In genomic region chr1:173913256-173913791, GRCm38 (mm10) we compare ENCODE assay signal across 5 mouse cellular contexts. TPM values are rescaled to one million over a fixed set of nuclear protein-coding genes. Genes with fewer than 3 reads are reported as not detected.
"Had no signal": no experiment of that assay in that cellular context is flagged by ENCODE, and none has a peak within 500 bp of the region (broad histone marks: within the 10 kb centered on the region; RNA-seq: fewer than 3 reads in every experiment).

No protein-coding gene starts in this region.

RNA-seq across cellular contexts. Expression of gene Ifi211, which starts 0.5 kb away (rescaled TPM):
- total RNA-seq: layer of hippocampus, postnatal 25 days; left cerebral cortex, adult 2 months; left cerebral cortex, postnatal 14 days; midbrain, postnatal 0 days had no signal
- polyA plus RNA-seq: limb, embryonic 10.5 days had no signal

RNA-seq across cellular contexts. Expression of gene Ifi203, which starts 29.1 kb away (rescaled TPM):
- polyA plus RNA-seq: limb, embryonic 10.5 days had no signal
